Mouse (Mus musculus): ENCODE results near the gene Cox5a. TPM values are rescaled to one million over a fixed set of nuclear protein-coding genes. Genes with fewer than 3 reads are reported as not detected.
A peak's percentile ranks its signal among the peaks of the same experiment; 100 is the strongest.

The Cox5a gene
- polyA plus RNA-seq, 2 experiments from 2014 or later = 315 to 368 TPM

DNA sequence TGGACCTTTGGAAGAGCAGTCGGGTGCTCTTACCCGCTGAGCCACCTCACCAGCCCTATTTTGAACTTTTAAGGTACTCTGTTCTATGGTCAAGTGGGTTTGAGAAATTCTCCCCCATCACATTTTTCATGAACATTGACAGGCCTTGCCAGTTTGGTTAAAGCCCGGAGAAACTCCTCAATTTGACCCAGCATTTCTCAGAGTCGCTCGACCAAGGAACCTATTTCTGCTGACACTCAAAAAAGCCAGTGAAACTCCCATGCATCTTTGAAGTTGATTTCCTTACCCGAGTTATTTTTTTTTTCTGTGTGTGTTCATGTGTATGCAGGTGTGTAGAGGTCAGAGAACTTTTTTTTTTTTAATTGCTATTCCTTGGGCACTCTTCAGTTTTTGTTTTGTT, 43.5 kb downstream of the Cox5a start:
- ATAC-seq = no peak

DNA sequence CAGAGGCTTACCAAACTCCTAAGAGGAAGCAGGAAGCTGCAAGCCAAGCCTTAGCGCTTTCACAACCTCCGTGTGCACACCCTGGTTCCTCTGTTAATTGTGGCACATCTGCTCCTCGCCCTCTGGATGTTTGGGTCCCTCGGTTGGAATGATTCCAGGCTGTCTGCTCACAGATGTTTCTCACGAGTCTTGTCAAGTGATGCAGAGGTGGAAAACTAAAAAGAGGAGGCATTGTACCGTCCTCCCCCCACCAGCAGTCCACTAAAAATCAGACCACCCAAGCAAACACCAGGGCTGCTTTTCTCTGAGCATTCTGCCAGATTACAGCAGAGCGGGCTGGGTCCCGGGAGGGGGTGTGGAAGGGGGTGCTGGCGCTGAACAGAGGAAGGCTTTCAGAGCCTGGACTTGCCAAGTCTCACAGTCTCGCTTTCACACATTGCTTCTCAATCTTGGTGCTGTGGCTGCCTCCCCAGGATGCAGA, 44.7 kb downstream of the Cox5a start:
- ATAC-seq = no peak

GRCm38 (mm10) chr9:57566846-57567245, 45.8 kb downstream of the Cox5a start:
- no peak for ATAC-seq

DNA sequence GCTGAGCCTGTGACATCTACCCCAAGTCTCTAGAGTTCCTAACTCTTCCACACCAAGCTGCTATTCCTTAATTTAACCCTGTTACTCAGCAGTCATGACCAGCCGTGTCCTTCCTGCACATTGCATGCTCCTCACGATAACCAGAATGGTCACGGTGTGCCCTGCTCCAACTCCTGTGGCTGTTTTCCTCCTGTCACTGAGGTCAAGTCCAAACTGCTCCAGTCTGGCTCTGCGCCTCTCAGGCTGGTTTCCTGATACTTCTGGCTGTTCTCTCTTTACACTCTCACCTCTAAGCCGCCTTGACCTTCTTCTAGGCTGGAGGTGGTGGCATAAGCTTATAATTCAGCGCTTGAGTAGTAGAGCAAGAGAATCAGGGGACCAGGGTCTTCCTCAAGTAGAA, 47.4 kb downstream of the Cox5a start:
- no peak for ATAC-seq

GRCm38 (mm10) chr9:57574397-57574796, 53.3 kb downstream of the Cox5a start:
- no peak for ATAC-seq

- no peak for ATAC-seq
Observed at GRCm38 (mm10) chr9:57575577-57575976, 54.5 kb downstream of the Cox5a start.

- ATAC-seq = peak; percentile 43
Observed at GRCm38 (mm10) chr9:57577144-57577849, 56.2 kb downstream of the Cox5a start.

Other genes starting within 250 kb of the Cox5a start
- 100 to 1,000 TPM; 117 to 128 TPM for gene Ppcdc, start 81.2 kb upstream of the Cox5a start, polyA plus RNA-seq (2017; shearing (Covaris generic))
- gene Scamp5, start 53.2 kb upstream of the Cox5a start, polyA plus RNA-seq (2017; shearing (Covaris generic)) = under 1 TPM in 1 of 2 experiments, not detected in 1; 0.50 TPM
- gene Rpp25, start 17.2 kb upstream of the Cox5a start, polyA plus RNA-seq (2017; shearing (Covaris generic)) = not detected
- gene Fam219b, start 16.3 kb downstream of the Cox5a start, polyA plus RNA-seq (2017; shearing (Covaris generic)) = 10 to 100 TPM; 21.7 to 33.7 TPM
- gene Mpi, start 31.5 kb downstream of the Cox5a start, polyA plus RNA-seq (2017; shearing (Covaris generic)) = 10 to 100 TPM in 1 of 2 experiments, 1 to 10 TPM in 1; 7.8 to 14.8 TPM
- 10 to 100 TPM; 68.7 to 92.7 TPM for gene Scamp2, start 39.7 kb downstream of the Cox5a start, polyA plus RNA-seq (2017; shearing (Covaris generic))
- 10 to 100 TPM; 25.1 to 29.3 TPM for gene Ulk3, start 68.2 kb downstream of the Cox5a start, polyA plus RNA-seq (2017; shearing (Covaris generic))
- gene Cplx3, start 85.0 kb downstream of the Cox5a start, polyA plus RNA-seq (2017; shearing (Covaris generic)) = not detected
- not detected for gene Lman1l, start 99.5 kb downstream of the Cox5a start, polyA plus RNA-seq (2017; shearing (Covaris generic))
- gene Csk, start 132.4 kb downstream of the Cox5a start, polyA plus RNA-seq (2017; shearing (Covaris generic)) = 100 to 1,000 TPM; 118 to 146 TPM
- gene Cyp1a2, start 162.4 kb downstream of the Cox5a start, polyA plus RNA-seq (2017; shearing (Covaris generic)) = not detected
- not detected for gene Cyp1a1, start 166.7 kb downstream of the Cox5a start, polyA plus RNA-seq (2017; shearing (Covaris generic))
- gene Edc3, start 187.3 kb downstream of the Cox5a start, polyA plus RNA-seq (2017; shearing (Covaris generic)) = 10 to 100 TPM; 23.1 to 26.5 TPM
- 10 to 100 TPM; 70.7 to 77.8 TPM for gene Clk3, start 244.6 kb downstream of the Cox5a start, polyA plus RNA-seq (2017; shearing (Covaris generic))